Mouse (Mus musculus) neural tube, embryonic 15.5 days (tissue): ENCODE data around the gene Pgm2l1. TPM values are rescaled to one million over a fixed set of nuclear protein-coding genes. Genes with fewer than 3 reads are reported as not detected.

ENCODE experiments used
- ATAC-seq: fragments of 200-750 bp; cut with Nextera tagmentation; 2 replicates; pipeline ENCODE4 v1.8.0; 2017; ENCODE audit warnings: mild to moderate bottlenecking, moderate TSS enrichment, moderate library complexity; ENCODE audit not compliant: low FRiP score
- H3K27ac ChIP-seq: fragments of 300-500 bp; sonication (generic); replicated peaks from 2 replicates; pipeline ENCODE4 v1.5.1; 2015; ENCODE audit warnings: mild to moderate bottlenecking, inconsistent platforms
- H3K27me3 ChIP-seq: fragments of 300-500 bp; sonication (generic); replicated peaks from 2 replicates; pipeline ENCODE4 v1.6.1; 2015; ENCODE audit warnings: inconsistent platforms
- H3K36me3 ChIP-seq: fragments of 300-500 bp; sonication (generic); 2 replicates; pipeline ENCODE4 v1.6.1; 2015; ENCODE audit warnings: inconsistent platforms
- H3K4me1 ChIP-seq: fragments of 300-500 bp; sonication (generic); 2 replicates; pipeline ENCODE4 v1.6.1; 2015; ENCODE audit warnings: inconsistent platforms
- H3K4me2 ChIP-seq: fragments of 300-500 bp; sonication (generic); 2 replicates; pipeline ENCODE4 v1.6.1; 2015; ENCODE audit warnings: inconsistent platforms, mild to moderate bottlenecking, moderate library complexity
- H3K4me3 ChIP-seq: fragments of 300-500 bp; sonication (generic); replicated peaks from 2 replicates; pipeline ENCODE4 v1.5.1; 2015; ENCODE audit warnings: mild to moderate bottlenecking, inconsistent platforms
- H3K9ac ChIP-seq: fragments of 300-500 bp; sonication (generic); replicated peaks from 2 replicates; pipeline ENCODE4 v1.6.1; 2015; ENCODE audit warnings: mild to moderate bottlenecking, inconsistent platforms
- H3K9me3 ChIP-seq: fragments of 300-500 bp; sonication (generic); replicated peaks from 2 replicates; pipeline ENCODE4 v1.6.1; 2016; ENCODE audit warnings: inconsistent platforms
- WGBS: fragments of 180-500 bp; shearing (Covaris S2); methylation state at CpG from one replicate; pipeline ENCODE4 v1.1.7; 2015; ENCODE audit warnings: mixed read lengths; 5-methylcytosine and 5-hydroxymethylcytosine counted together
- polyA plus RNA-seq: library from polyadenylated mRNA; unstranded; fragments of >200 nt; fragmentation: Nextera tagmentation; extraction: Ambion mirVana; gene quantifications from 2 replicates; pipeline ENCODE4 v1.2.1, GENCODE M21; 2015

The Pgm2l1 gene
- polyA plus RNA-seq, 1 experiment from 2014 or later = 26.1 TPM

DNA sequence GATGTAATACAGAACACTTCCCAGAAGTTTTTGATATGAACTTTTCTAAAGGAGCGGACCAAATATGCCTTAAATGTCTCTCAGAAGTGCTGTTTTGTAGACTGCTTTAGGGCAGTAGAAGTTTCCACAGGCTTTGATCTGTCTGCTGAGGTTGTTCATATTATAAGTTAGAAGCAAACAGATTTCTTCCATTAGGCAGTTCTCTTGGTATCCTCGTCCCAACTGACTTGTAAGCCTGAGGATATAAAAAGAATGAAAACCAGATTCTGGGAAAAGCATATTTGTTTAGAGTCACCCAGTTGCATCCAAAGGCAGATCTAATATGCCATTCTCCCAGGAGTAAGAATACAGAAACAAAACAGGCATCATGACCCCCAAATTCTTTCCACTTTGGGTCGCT lies 26.0 kb upstream of the Pgm2l1 start:
- Histone ChIP-seq H3K27me3 (no peaks in the 10 kb centered on the region), H3K4me3 (no peak overlapping the region), H3K36me3 (no peaks in the 10 kb centered on the region), H3K27ac (no peak overlapping the region), H3K4me1 (no peaks in the 10 kb centered on the region), H3K9ac (no peak overlapping the region), H3K4me2 (no peak overlapping the region), H3K9me3 (no peaks in the 10 kb centered on the region)
- WGBS = 89% methylated on average over 3 of the region's 3 CpGs
- ATAC-seq = no peak

DNA sequence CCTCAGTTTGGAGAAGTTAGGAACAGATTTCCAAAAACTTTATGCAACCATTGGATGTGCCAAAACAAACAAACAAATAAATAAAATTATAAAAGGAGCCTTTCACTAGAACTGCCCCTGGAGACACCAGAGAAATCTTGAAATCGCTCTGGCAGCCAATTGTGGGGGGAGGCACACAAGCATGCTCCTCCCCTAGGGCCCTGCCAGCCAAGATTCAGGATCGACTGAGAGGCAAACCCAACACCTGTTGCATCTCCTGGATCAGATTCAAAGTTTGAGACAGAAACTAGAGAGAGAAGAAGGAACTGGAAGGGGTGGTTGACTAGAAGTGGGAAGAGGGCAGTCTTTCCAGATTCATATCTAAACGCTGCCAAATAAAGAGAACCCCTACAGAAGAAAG lies 23.6 kb upstream of the Pgm2l1 start:
- Histone ChIP-seq H3K9me3 (no peaks in the 10 kb centered on the region), H3K4me1 (no peaks in the 10 kb centered on the region), H3K27me3 (no peaks in the 10 kb centered on the region), H3K27ac (no peak overlapping the region), H3K4me2 (no peak overlapping the region), H3K36me3 (no peaks in the 10 kb centered on the region), H3K4me3 (no peak overlapping the region), H3K9ac (no peak overlapping the region)
- ATAC-seq = no peak
- WGBS = 67% methylated on average over 3 of the region's 3 CpGs

DNA sequence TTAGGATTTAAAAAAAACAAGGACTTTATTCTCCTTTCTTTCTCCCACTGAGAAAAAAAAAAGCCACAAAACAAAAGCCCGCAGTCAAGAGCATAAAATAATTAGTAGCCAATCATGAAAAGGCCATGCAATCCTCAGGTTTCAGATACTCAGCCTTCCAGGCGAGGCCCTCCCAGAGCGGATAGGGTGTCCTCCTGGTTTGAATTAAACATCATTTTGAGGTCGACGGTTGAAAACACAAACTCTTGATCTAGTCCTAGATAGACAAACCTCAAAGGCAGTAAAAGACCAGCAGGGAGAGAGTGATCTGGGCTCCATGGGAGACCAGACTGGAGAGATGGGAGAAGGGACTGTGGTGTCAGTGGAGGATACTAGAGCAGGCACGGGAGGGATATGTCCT lies 22.3 kb upstream of the Pgm2l1 start:
- Histone ChIP-seq H3K9me3 (no peaks in the 10 kb centered on the region), H3K27ac (no peak overlapping the region), H3K9ac (no peak overlapping the region), H3K27me3 (no peaks in the 10 kb centered on the region), H3K4me3 (no peak overlapping the region), H3K36me3 (no peaks in the 10 kb centered on the region), H3K4me1 (no peaks in the 10 kb centered on the region), H3K4me2 (no peak overlapping the region)
- WGBS = 70% methylated on average over 6 of the region's 6 CpGs
- no peak for ATAC-seq

- ATAC-seq = no peak
- H3K9me3 ChIP-seq = no peaks in the 10 kb centered on the region
- H3K27ac ChIP-seq = no peak overlapping the region
- no peaks in the 10 kb centered on the region for H3K4me1 ChIP-seq
- H3K4me3 ChIP-seq = no peak overlapping the region
- 96% methylated on average over 2 of the region's 2 CpGs for WGBS
- no peaks in the 10 kb centered on the region for H3K27me3 ChIP-seq
- H3K4me2 ChIP-seq = no peak overlapping the region
- no peak overlapping the region for H3K9ac ChIP-seq
- H3K36me3 ChIP-seq = no peaks in the 10 kb centered on the region
These were observed 21.1 kb upstream of the Pgm2l1 start for GRCm38 (mm10) chr7:100206144-100206543.

DNA sequence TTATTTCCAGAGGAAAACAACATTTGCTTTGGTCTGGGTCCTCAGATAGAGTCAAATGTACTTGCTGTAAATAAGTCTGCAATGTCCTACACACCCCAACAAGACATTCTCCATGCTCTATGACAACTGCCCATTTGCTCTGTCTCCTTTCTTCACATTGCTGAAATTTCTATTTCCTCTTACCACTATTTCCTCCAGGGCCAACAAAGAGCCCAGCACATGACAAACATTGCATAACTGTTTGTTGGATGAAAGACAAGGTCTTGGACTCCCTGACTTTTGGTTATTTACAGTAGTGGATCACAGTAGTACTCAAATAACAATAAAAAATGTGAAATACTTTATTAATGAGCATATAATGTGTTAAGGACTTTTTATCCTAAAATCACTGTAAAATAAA lies 19.3 kb upstream of the Pgm2l1 start:
- Histone ChIP-seq H3K36me3 (no peaks in the 10 kb centered on the region), H3K4me2 (no peak overlapping the region), H3K27ac (no peak overlapping the region), H3K4me1 (no peaks in the 10 kb centered on the region), H3K9ac (no peak overlapping the region), H3K9me3 (no peaks in the 10 kb centered on the region), H3K4me3 (no peak overlapping the region), H3K27me3 (no peaks in the 10 kb centered on the region)
- no peak for ATAC-seq

- H3K36me3 ChIP-seq = no peaks in the 10 kb centered on the region
- peaks cover 17% of the 10 kb centered on the region for H3K4me1 ChIP-seq
- H3K9me3 ChIP-seq = no peaks in the 10 kb centered on the region
- no peak overlapping the region for H3K4me2 ChIP-seq
- no peak for ATAC-seq
- H3K4me3 ChIP-seq = no peak overlapping the region
- no peaks in the 10 kb centered on the region for H3K27me3 ChIP-seq
- no peak overlapping the region for H3K9ac ChIP-seq
- no peak overlapping the region for H3K27ac ChIP-seq
- WGBS = 67% methylated on average over 4 of the region's 4 CpGs
These were observed 12.9 kb upstream of the Pgm2l1 start for GRCm38 (mm10) chr7:100214310-100214709.

- peaks cover 17% of the 10 kb centered on the region for H3K4me1 ChIP-seq
- H3K9ac ChIP-seq = no peak overlapping the region
- no peaks in the 10 kb centered on the region for H3K36me3 ChIP-seq
- no peak overlapping the region for H3K4me3 ChIP-seq
- no peaks in the 10 kb centered on the region for H3K9me3 ChIP-seq
- no peak overlapping the region for H3K27ac ChIP-seq
- WGBS = 40% methylated on average over 6 of the region's 6 CpGs
- no peak overlapping the region for H3K4me2 ChIP-seq
- no peaks in the 10 kb centered on the region for H3K27me3 ChIP-seq
- ATAC-seq = no peak
These were observed 12.0 kb upstream of the Pgm2l1 start for GRCm38 (mm10) chr7:100215116-100215732.

DNA sequence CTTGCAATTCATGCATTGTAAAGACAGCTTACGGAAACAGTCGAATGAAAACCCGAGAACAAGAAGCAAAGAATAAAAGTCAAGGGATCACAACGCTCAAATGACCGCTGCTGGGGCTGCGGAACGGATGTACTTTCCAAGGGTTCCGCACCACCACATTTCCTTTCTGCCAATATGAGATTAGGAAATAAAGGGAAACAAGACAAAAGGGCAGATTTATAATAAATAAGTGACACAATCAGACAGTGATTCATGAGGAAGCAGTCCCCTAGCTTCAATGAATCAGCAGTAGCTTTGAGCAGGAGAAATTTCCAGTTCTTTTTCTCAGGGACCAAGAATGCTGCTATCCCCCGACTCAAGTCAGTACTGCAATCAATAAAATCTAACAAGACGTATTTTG lies 11.2 kb upstream of the Pgm2l1 start:
- Histone ChIP-seq H3K9ac (no peak overlapping the region), H3K4me3 (peak overlapping the region; percentile 9; the same call in 1 of the 2 replicates), H3K27ac (no peak overlapping the region), H3K36me3 (no peaks in the 10 kb centered on the region), H3K4me2 (peak overlapping the region; percentile 45), H3K9me3 (no peaks in the 10 kb centered on the region), H3K27me3 (no peaks in the 10 kb centered on the region), H3K4me1 (peaks cover 17% of the 10 kb centered on the region)
- 14% methylated on average over 10 of the region's 10 CpGs for WGBS
- no peak for ATAC-seq

- no peaks in the 10 kb centered on the region for H3K27me3 ChIP-seq
- H3K36me3 ChIP-seq = no peaks in the 10 kb centered on the region
- no peaks in the 10 kb centered on the region for H3K9me3 ChIP-seq
- no peak overlapping the region for H3K4me3 ChIP-seq
- no peak overlapping the region for H3K9ac ChIP-seq
- H3K27ac ChIP-seq = no peak overlapping the region
- peak; percentile 38 for ATAC-seq
- WGBS = 66% methylated on average over 9 of the region's 9 CpGs
- H3K4me1 ChIP-seq = peaks cover 17% of the 10 kb centered on the region
- no peak overlapping the region for H3K4me2 ChIP-seq
These were observed 10.3 kb upstream of the Pgm2l1 start for GRCm38 (mm10) chr7:100216601-100217565.

- peak overlapping the region; percentile 89 for H3K4me2 ChIP-seq
- H3K9ac ChIP-seq = peak overlapping the region; percentile 86
- peak overlapping the region; percentile 74 for H3K4me3 ChIP-seq
- H3K4me1 ChIP-seq = peaks cover 20% of the 10 kb centered on the region
- no peaks in the 10 kb centered on the region for H3K27me3 ChIP-seq
- under 1% methylated on average over 23 of the region's 23 CpGs for WGBS
- peak; percentile 70 for ATAC-seq
- H3K36me3 ChIP-seq = no peaks in the 10 kb centered on the region
- H3K9me3 ChIP-seq = no peaks in the 10 kb centered on the region
- peak overlapping the region; percentile 92 for H3K27ac ChIP-seq
These were observed 817 bp downstream of the Pgm2l1 start for GRCm38 (mm10) chr7:100227896-100228525.

DNA sequence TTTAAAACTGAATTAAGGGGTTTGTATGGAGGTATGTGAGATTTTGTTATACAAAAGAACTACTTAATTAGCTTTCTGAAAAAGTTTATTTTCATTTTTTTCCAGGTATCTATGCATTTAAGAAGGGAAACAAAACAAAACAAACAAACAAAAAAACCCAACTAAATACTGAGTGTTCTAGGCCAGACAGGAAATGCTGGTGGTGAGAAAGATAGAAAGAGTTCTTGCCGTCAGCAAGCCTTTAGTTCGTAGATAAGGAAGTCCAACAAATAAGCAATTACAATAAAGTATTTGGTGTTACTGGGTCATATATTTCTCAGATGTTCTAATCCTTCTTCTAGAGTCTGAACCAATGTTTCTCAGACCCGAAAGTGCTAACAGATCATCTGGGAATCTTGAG lies 1.8 kb downstream of the Pgm2l1 start:
- Histone ChIP-seq H3K36me3 (no peaks in the 10 kb centered on the region), H3K27ac (no peak overlapping the region), H3K4me1 (peaks cover 20% of the 10 kb centered on the region)

More for the DNA sequence above, 1.8 kb downstream of the Pgm2l1 start:
- H3K9me3 ChIP-seq = no peaks in the 10 kb centered on the region
- no peaks in the 10 kb centered on the region for H3K27me3 ChIP-seq
- H3K4me2 ChIP-seq = peak overlapping the region; percentile 89
- WGBS = 59% methylated on average over 3 of the region's 3 CpGs
- H3K9ac ChIP-seq = 0 out of 2 replicates have a peak overlapping the region, but pooled peaks have one; percentile 86
- ATAC-seq = no peak
- H3K4me3 ChIP-seq = peak overlapping the region; percentile 74
